Mouse (Mus musculus): ENCODE results near the gene Sema6d.

- no peak for TF ChIP-seq CTCF (IDR thresholded peaks at IDR 0.05; ENCODE audit: control insufficient read depth, insufficient read depth, low read length)
- TF ChIP-seq POLR2A (IDR thresholded peaks at IDR 0.05; ENCODE audit: borderline replicate concordance, control insufficient read depth, low read depth, low read length) = no peak
Measured at GRCm38 (mm10) chr2:124369291-124369690, 279.5 kb downstream of the Sema6d start.
